Mouse (Mus musculus) lung, postnatal 0 days (tissue): ENCODE results near the gene Slc24a2.

ENCODE experiments used
- CTCF ChIP-seq: IDR thresholded peaks from 2 replicates; pipeline ENCODE4 v1.5.1; 2016; ENCODE audit warnings: antibody characterized with exemption, mild to moderate bottlenecking
- EP300 ChIP-seq: IDR thresholded peaks from 2 replicates; pipeline ENCODE4 v1.6.1; 2016; ENCODE audit warnings: antibody characterized with exemption, mild to moderate bottlenecking, control low read depth

DNA sequence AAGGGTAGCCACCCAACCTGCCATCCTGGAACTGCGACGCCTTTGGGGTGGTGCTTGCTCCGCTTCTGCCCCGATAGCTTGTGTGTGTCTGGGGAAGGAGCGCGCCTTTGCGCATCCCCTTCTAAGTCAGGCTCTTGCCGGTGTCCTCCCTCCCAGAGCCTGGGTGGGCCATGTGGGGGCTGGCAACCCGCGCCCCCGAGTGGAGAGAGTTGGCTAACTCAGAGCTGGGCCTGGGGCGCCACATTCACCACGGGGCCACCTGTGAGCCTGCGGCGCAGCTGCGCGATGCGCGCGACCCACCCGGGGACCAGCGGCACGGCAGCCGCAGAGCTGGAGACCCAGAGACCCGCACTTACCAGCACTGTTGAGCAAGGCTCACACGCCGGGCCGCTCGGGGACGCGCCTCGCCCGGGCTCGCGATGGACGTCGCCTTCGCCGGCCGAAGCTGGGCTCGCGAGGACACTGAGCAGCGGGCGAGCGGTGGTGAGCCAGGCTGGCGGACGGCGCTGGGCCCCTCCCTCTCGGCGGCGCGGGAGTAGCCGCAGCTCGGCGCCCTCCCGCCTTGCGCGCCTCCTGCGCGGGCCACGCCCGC is at the start of gene Slc24a2:
- TF ChIP-seq CTCF (no peak; the same call in 1 of the 2 replicates), EP300 (no peak)
